Mouse (Mus musculus): ENCODE data around the gene Utrn. TPM values are rescaled to one million over a fixed set of nuclear protein-coding genes. Genes with fewer than 3 reads are reported as not detected.

Gene Utrn
- polyA plus RNA-seq, 1 experiment: 159 TPM

DNA sequence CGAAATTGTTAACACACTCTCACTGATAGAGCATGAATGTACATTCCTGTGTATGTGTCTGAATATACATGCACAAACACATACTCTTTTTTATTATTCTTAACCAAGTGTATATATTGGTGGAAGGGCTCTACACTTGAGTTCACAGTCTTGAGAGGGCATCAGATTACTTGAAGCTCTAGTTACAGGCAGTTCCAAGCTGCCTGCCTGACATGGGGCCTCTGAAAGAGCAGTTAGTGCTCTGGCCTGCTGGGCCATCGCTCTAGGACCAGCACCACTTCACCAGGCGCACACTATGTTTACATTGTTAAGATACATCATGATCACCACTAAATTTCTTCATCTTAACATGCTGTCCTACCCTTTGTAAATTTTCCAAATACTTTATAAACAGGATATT is 216.2 kb downstream of the Utrn start:
- TF ChIP-seq POLR2A (IDR thresholded peaks at IDR 0.05; ENCODE audit: insufficient read depth, low read length) (no peak), CTCF (IDR thresholded peaks at IDR 0.05; ENCODE audit: low read depth, low read length) (no peak), EP300 (IDR thresholded peaks at IDR 0.05; ENCODE audit: insufficient read depth, low read depth, low read length) (no peak)
- H3K9ac ChIP-seq (ENCODE audit: low read depth, poor library complexity, severe bottlenecking): no peak overlapping the region
- H3K4me3 ChIP-seq (ENCODE audit: low read depth, low read length): no peak overlapping the region
- H3K36me3 ChIP-seq (ENCODE audit: control insufficient read depth, insufficient read depth, low read length, poor library complexity, severe bottlenecking): no peaks in the 10 kb centered on the region; the same call in 1 of the 2 replicates
- H3K4me1 ChIP-seq (ENCODE audit: control insufficient read depth, insufficient read depth, low read length): no peaks in the 10 kb centered on the region
- no peaks in the 10 kb centered on the region for H3K9me3 ChIP-seq (replicated peaks; ENCODE audit: control insufficient read depth, insufficient read depth, low read length, poor library complexity, severe bottlenecking)
- H3K27ac ChIP-seq (ENCODE audit: insufficient read depth, low read length): no peak overlapping the region
- H3K27me3 ChIP-seq (ENCODE audit: control insufficient read depth, insufficient read depth, low read length, poor library complexity, severe bottlenecking): no peaks in the 10 kb centered on the region

DNA sequence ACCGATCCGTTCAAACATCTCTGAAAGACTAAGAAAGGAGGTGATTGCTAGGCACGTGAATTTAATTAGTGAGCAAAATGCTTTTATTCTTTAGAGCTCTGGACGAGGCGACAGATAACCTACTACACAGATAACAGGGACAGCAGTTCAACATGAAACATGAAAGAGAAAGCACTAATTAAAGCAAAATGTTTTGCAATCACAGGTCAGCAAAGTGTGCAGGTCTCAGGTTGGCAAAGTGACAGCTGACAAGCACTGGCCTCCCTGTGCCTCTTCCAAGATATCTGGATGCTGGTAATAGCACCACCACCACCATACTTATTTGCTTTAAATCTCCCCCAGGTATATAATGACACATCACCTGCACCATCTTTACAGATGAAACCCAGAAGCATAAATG is 223.0 kb downstream of the Utrn start:
- TF ChIP-seq CTCF (IDR thresholded peaks at IDR 0.05; ENCODE audit: low read depth, low read length): no peak
- no peak for TF ChIP-seq POLR2A (IDR thresholded peaks at IDR 0.05; ENCODE audit: insufficient read depth, low read length)
- no peak for TF ChIP-seq EP300 (IDR thresholded peaks at IDR 0.05; ENCODE audit: insufficient read depth, low read depth, low read length)
- H3K36me3 ChIP-seq (ENCODE audit: control insufficient read depth, insufficient read depth, low read length, poor library complexity, severe bottlenecking): no peaks in the 10 kb centered on the region
- H3K9me3 ChIP-seq (replicated peaks; ENCODE audit: control insufficient read depth, insufficient read depth, low read length, poor library complexity, severe bottlenecking): no peaks in the 10 kb centered on the region
- no peak overlapping the region for H3K4me3 ChIP-seq (ENCODE audit: low read depth, low read length)
- H3K4me1 ChIP-seq (ENCODE audit: control insufficient read depth, insufficient read depth, low read length): no peaks in the 10 kb centered on the region
- H3K27ac ChIP-seq (ENCODE audit: insufficient read depth, low read length): no peak overlapping the region
- H3K9ac ChIP-seq (ENCODE audit: low read depth, poor library complexity, severe bottlenecking): no peak overlapping the region
- no peaks in the 10 kb centered on the region for H3K27me3 ChIP-seq (ENCODE audit: control insufficient read depth, insufficient read depth, low read length, poor library complexity, severe bottlenecking)

DNA sequence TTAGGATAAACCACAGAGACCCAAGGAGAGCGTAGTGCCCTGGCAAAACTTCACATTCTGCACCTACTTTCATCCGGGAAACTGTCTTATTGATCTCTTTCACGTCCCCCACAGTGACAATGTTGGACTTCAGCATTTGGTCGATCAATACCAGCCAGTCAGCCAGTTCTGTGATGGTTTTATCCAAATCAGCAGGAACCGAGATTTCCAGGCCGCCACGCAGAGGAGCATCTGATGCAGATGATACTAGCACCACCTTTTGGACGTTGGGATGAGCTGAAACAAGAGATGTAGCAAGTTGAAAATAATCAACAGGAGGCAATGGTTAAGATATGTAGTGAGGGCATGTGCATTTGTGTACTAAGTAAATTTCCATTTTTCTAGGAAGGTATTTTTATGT is 225.8 kb downstream of the Utrn start:
- Histone ChIP-seq H3K27ac (ENCODE audit: insufficient read depth, low read length) (no peak overlapping the region), H3K27me3 (ENCODE audit: control insufficient read depth, insufficient read depth, low read length, poor library complexity, severe bottlenecking) (no peaks in the 10 kb centered on the region), H3K4me1 (ENCODE audit: control insufficient read depth, insufficient read depth, low read length) (no peaks in the 10 kb centered on the region), H3K4me3 (ENCODE audit: low read depth, low read length) (no peak overlapping the region), H3K9ac (ENCODE audit: low read depth, poor library complexity, severe bottlenecking) (no peak overlapping the region), H3K9me3 (replicated peaks; ENCODE audit: control insufficient read depth, insufficient read depth, low read length, poor library complexity, severe bottlenecking) (no peaks in the 10 kb centered on the region), H3K36me3 (ENCODE audit: control insufficient read depth, insufficient read depth, low read length, poor library complexity, severe bottlenecking) (no peaks in the 10 kb centered on the region)
- TF ChIP-seq POLR2A (IDR thresholded peaks at IDR 0.05; ENCODE audit: insufficient read depth, low read length): no peak
- no peak for TF ChIP-seq CTCF (IDR thresholded peaks at IDR 0.05; ENCODE audit: low read depth, low read length)
- no peak for TF ChIP-seq EP300 (IDR thresholded peaks at IDR 0.05; ENCODE audit: insufficient read depth, low read depth, low read length)

DNA sequence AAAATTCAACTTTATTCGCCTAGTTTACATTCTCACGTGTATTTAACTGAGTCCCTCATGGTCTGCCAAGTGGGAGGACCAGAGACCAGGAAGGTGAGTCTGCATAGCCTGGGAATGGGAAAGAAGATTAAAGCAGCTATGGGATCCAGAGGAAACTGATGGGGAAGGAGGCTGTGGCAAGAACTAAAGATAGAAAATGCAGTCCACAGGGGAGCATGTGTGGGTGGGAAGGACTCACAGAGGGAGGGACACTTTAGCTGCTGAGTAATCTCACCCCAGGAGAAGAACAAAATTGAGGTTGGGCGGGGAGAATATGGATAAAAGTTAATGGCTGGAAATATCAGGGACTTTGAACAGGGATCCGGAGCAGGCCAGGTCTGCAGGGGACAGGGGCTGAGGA is 229.5 kb downstream of the Utrn start:
- no peak overlapping the region for H3K9ac ChIP-seq (ENCODE audit: low read depth, poor library complexity, severe bottlenecking)
- H3K4me3 ChIP-seq (ENCODE audit: low read depth, low read length): no peak overlapping the region
- no peaks in the 10 kb centered on the region for H3K27me3 ChIP-seq (ENCODE audit: control insufficient read depth, insufficient read depth, low read length, poor library complexity, severe bottlenecking)
- TF ChIP-seq EP300 (IDR thresholded peaks at IDR 0.05; ENCODE audit: insufficient read depth, low read depth, low read length) (no peak), POLR2A (IDR thresholded peaks at IDR 0.05; ENCODE audit: insufficient read depth, low read length) (no peak), CTCF (IDR thresholded peaks at IDR 0.05; ENCODE audit: low read depth, low read length) (no peak)
- no peak overlapping the region for H3K27ac ChIP-seq (ENCODE audit: insufficient read depth, low read length)
- no peaks in the 10 kb centered on the region for H3K36me3 ChIP-seq (ENCODE audit: control insufficient read depth, insufficient read depth, low read length, poor library complexity, severe bottlenecking)
- H3K4me1 ChIP-seq (ENCODE audit: control insufficient read depth, insufficient read depth, low read length): no peaks in the 10 kb centered on the region
- 0 out of 2 replicates have a peak, but pooled peaks cover 3% of the 10 kb centered on the region for H3K9me3 ChIP-seq (replicated peaks; ENCODE audit: control insufficient read depth, insufficient read depth, low read length, poor library complexity, severe bottlenecking)

DNA sequence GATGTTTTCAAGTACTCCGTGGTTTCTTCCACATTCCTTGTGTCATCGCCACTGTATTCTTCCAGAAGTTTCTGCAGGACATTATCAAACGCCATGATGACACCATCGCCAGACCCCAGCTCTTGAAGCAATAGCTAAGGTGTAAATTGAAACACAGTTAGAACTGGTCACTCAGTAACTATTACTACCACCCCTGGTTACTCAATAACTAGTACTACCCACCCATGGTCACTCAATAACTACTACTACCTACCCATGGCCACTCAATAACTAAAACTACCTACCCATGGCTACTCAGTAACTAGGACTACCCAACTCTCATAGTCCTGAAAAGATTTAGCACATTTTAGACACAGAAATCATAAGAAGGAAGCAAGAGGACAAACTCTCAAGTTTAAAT is 235.2 kb downstream of the Utrn start:
- Histone ChIP-seq H3K27ac (ENCODE audit: insufficient read depth, low read length) (no peak overlapping the region), H3K9me3 (replicated peaks; ENCODE audit: control insufficient read depth, insufficient read depth, low read length, poor library complexity, severe bottlenecking) (0 out of 2 replicates have a peak, but pooled peaks cover 3% of the 10 kb centered on the region), H3K4me1 (ENCODE audit: control insufficient read depth, insufficient read depth, low read length) (no peaks in the 10 kb centered on the region), H3K4me3 (ENCODE audit: low read depth, low read length) (no peak overlapping the region), H3K9ac (ENCODE audit: low read depth, poor library complexity, severe bottlenecking) (no peak overlapping the region), H3K36me3 (ENCODE audit: control insufficient read depth, insufficient read depth, low read length, poor library complexity, severe bottlenecking) (no peaks in the 10 kb centered on the region), H3K27me3 (ENCODE audit: control insufficient read depth, insufficient read depth, low read length, poor library complexity, severe bottlenecking) (no peaks in the 10 kb centered on the region)
- no peak for TF ChIP-seq EP300 (IDR thresholded peaks at IDR 0.05; ENCODE audit: insufficient read depth, low read depth, low read length)
- TF ChIP-seq POLR2A (IDR thresholded peaks at IDR 0.05; ENCODE audit: insufficient read depth, low read length): no peak
- TF ChIP-seq CTCF (IDR thresholded peaks at IDR 0.05; ENCODE audit: low read depth, low read length): no peak

DNA sequence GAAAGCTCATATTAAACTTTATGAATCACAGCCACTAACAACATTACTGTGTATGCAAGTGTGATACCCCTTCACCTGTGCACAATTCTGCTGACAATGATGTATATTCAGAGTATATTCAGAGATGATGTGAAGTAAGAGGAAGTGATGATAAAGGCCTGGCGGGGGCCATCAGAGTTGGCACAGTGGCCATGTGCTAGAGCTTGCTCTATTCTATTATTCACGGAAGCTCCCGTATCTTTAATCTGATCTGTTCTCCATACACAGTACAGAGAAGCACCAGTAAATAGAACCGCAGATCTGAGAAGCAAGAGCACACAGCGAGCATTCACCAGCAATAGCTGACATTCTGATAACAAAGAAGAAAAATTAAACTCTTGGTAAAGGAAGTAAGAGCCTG is 238.2 kb downstream of the Utrn start:
- TF ChIP-seq CTCF (IDR thresholded peaks at IDR 0.05; ENCODE audit: low read depth, low read length) (no peak), POLR2A (IDR thresholded peaks at IDR 0.05; ENCODE audit: insufficient read depth, low read length) (no peak), EP300 (IDR thresholded peaks at IDR 0.05; ENCODE audit: insufficient read depth, low read depth, low read length) (no peak)
- no peaks in the 10 kb centered on the region for H3K4me1 ChIP-seq (ENCODE audit: control insufficient read depth, insufficient read depth, low read length)
- H3K27ac ChIP-seq (ENCODE audit: insufficient read depth, low read length): no peak overlapping the region
- no peak overlapping the region for H3K9ac ChIP-seq (ENCODE audit: low read depth, poor library complexity, severe bottlenecking)
- H3K27me3 ChIP-seq (ENCODE audit: control insufficient read depth, insufficient read depth, low read length, poor library complexity, severe bottlenecking): no peaks in the 10 kb centered on the region
- no peaks in the 10 kb centered on the region for H3K36me3 ChIP-seq (ENCODE audit: control insufficient read depth, insufficient read depth, low read length, poor library complexity, severe bottlenecking)
- no peak overlapping the region for H3K4me3 ChIP-seq (ENCODE audit: low read depth, low read length)
- no peaks in the 10 kb centered on the region for H3K9me3 ChIP-seq (replicated peaks; ENCODE audit: control insufficient read depth, insufficient read depth, low read length, poor library complexity, severe bottlenecking)

Measured in ES-Bruce4 (cell line).